Mouse (Mus musculus): ENCODE data around the gene Rtn4rl1.

- TF ChIP-seq CTCF (IDR thresholded peaks at IDR 0.05; ENCODE audit: low read depth), result no peak
- no peak for TF ChIP-seq EP300 (IDR thresholded peaks at IDR 0.05; ENCODE audit: low read depth)
Observed at GRCm38 (mm10) chr11:75282496-75283120, 89.0 kb downstream of the Rtn4rl1 start.

Measured in liver, postnatal 0 days (tissue).